Mouse (Mus musculus) hindbrain, embryonic 15.5 days (tissue): ENCODE data around the gene Slc39a13. TPM values are rescaled to one million over a fixed set of nuclear protein-coding genes. Genes with fewer than 3 reads are reported as not detected.
A peak's percentile ranks its signal among the peaks of the same experiment; 100 is the strongest.
"Not testable (repeated sequence)": the region's sequence is repeated elsewhere in the genome, so short reads cannot be mapped to it uniquely, and the experiment has no call there.

ENCODE experiments used
- ATAC-seq: fragments of 200-750 bp; cut with Nextera tagmentation; 2 replicates; pipeline ENCODE4 v1.8.0; 2017; ENCODE audit warnings: low read depth, moderate number of reproducible peaks, moderate TSS enrichment; ENCODE audit not compliant: low FRiP score
- H3K27ac ChIP-seq: fragments of 300-500 bp; sonication (generic); replicated peaks from 2 replicates; pipeline ENCODE4 v1.5.1; 2015; ENCODE audit warnings: mild to moderate bottlenecking, inconsistent platforms
- H3K27me3 ChIP-seq: fragments of 300-500 bp; sonication (generic); 2 replicates; pipeline ENCODE4 v1.6.1; 2015; ENCODE audit warnings: control low read depth, inconsistent platforms
- H3K36me3 ChIP-seq: fragments of 300-500 bp; sonication (generic); 2 replicates; pipeline ENCODE4 v1.6.1; 2015; ENCODE audit warnings: control low read depth, inconsistent platforms
- H3K4me1 ChIP-seq: fragments of 300-500 bp; sonication (generic); replicated peaks from 2 replicates; pipeline ENCODE4 v1.6.1; 2015; ENCODE audit warnings: control low read depth, inconsistent platforms
- H3K4me2 ChIP-seq: fragments of 300-500 bp; sonication (generic); 2 replicates; pipeline ENCODE4 v1.6.1; 2015; ENCODE audit warnings: moderate library complexity, mild to moderate bottlenecking, inconsistent platforms
- H3K4me3 ChIP-seq: fragments of 300-500 bp; sonication (generic); 2 replicates; pipeline ENCODE4 v1.5.1; 2015; ENCODE audit warnings: mild to moderate bottlenecking, inconsistent platforms
- H3K9ac ChIP-seq: fragments of 300-500 bp; sonication (generic); 2 replicates; pipeline ENCODE4 v1.6.1; 2015; ENCODE audit warnings: inconsistent platforms
- H3K9me3 ChIP-seq: fragments of 300-500 bp; sonication (generic); 2 replicates; pipeline ENCODE4 v1.6.1; 2016; ENCODE audit warnings: control low read depth, inconsistent platforms
- WGBS: fragments of 180-500 bp; shearing (Covaris S2); methylation state at CpG from one replicate; pipeline ENCODE4 v1.1.7; 2015; 5-methylcytosine and 5-hydroxymethylcytosine counted together
- polyA plus RNA-seq: library from polyadenylated mRNA; unstranded; fragments of >200 nt; fragmentation: Nextera tagmentation; extraction: Ambion mirVana; gene quantifications from 2 replicates; pipeline ENCODE4 v1.2.1, GENCODE M21; 2015

Slc39a13 gene
- polyA plus RNA-seq, 1 experiment from 2014 or later, result 34.5 TPM

- WGBS, result 98% methylated on average over 2 of the region's 2 CpGs
- no peaks in the 10 kb centered on the region for H3K27me3 ChIP-seq
- H3K4me1 ChIP-seq, result peaks cover 12% of the 10 kb centered on the region
- no peak for ATAC-seq
- H3K36me3 ChIP-seq, result peaks cover 75% of the 10 kb centered on the region
- no peak overlapping the region for H3K9ac ChIP-seq
- H3K4me3 ChIP-seq, result no peak overlapping the region
- H3K27ac ChIP-seq, result no peak overlapping the region
- H3K9me3 ChIP-seq, result no peaks in the 10 kb centered on the region
- H3K4me2 ChIP-seq, result no peak overlapping the region
These were observed 10.8 kb downstream of the Slc39a13 start for GRCm38 (mm10) chr2:91059376-91059775.

GRCm38 (mm10) chr2:91058435-91058834, 11.8 kb downstream of the Slc39a13 start:
- H3K9me3 ChIP-seq, result no peaks in the 10 kb centered on the region
- no peak for ATAC-seq
- 96% methylated on average over 5 of the region's 5 CpGs for WGBS
- peaks cover 67% of the 10 kb centered on the region for H3K36me3 ChIP-seq
- H3K27ac ChIP-seq, result no peak overlapping the region
- no peak overlapping the region for H3K9ac ChIP-seq
- H3K4me1 ChIP-seq, result peaks cover 12% of the 10 kb centered on the region
- no peak overlapping the region for H3K4me2 ChIP-seq
- H3K27me3 ChIP-seq, result no peaks in the 10 kb centered on the region
- no peak overlapping the region for H3K4me3 ChIP-seq

GRCm38 (mm10) chr2:91053934-91054382, 16.3 kb downstream of the Slc39a13 start, which contains the start of gene Psmc3:
Gene Psmc3, plus strand, starts transcription at chr2:91054009.
- peak within 1 kb of the TSS; percentile 94 for H3K4me2 ChIP-seq
- H3K36me3 ChIP-seq, result peaks cover 36% of the 10 kb centered on the region
- H3K27me3 ChIP-seq, result no peaks in the 10 kb centered on the region
- H3K27ac ChIP-seq, result peak within 1 kb of the TSS; percentile 95
- peak within 1 kb of the TSS; percentile 77 for H3K9ac ChIP-seq
- H3K4me1 ChIP-seq, result peaks cover 15% of the 10 kb centered on the region
- peak; percentile 99 for ATAC-seq
- under 1% methylated on average over 40 of the region's 40 CpGs for WGBS
- H3K4me3 ChIP-seq, result peak within 1 kb of the TSS; percentile 87
- H3K9me3 ChIP-seq, result no peaks in the 10 kb centered on the region

GRCm38 (mm10) chr2:91053181-91053933, 16.9 kb downstream of the Slc39a13 start:
- H3K36me3 ChIP-seq, result peaks cover 30% of the 10 kb centered on the region
- peak overlapping the region; percentile 46; the same call in 1 of the 2 replicates for H3K9ac ChIP-seq
- no peaks in the 10 kb centered on the region for H3K9me3 ChIP-seq
- peak; percentile 80 for ATAC-seq
- WGBS, result 0% methylated on average over 6 of the region's 6 CpGs
- H3K4me2 ChIP-seq, result peak overlapping the region; percentile 94
- H3K27me3 ChIP-seq, result no peaks in the 10 kb centered on the region
- peak overlapping the region; percentile 87 for H3K4me3 ChIP-seq
- peak overlapping the region; percentile 95 for H3K27ac ChIP-seq
- peaks cover 15% of the 10 kb centered on the region for H3K4me1 ChIP-seq

GRCm38 (mm10) chr2:91052752-91053151, 17.5 kb downstream of the Slc39a13 start:
- ATAC-seq, result no peak
- no peaks in the 10 kb centered on the region for H3K27me3 ChIP-seq
- H3K4me3 ChIP-seq, result peak overlapping the region; percentile 6; the same call in 1 of the 2 replicates
- no peaks in the 10 kb centered on the region for H3K9me3 ChIP-seq
- peaks cover 27% of the 10 kb centered on the region for H3K36me3 ChIP-seq
- peaks cover 15% of the 10 kb centered on the region for H3K4me1 ChIP-seq
- no peak overlapping the region for H3K27ac ChIP-seq
- no peak overlapping the region for H3K9ac ChIP-seq
- 53% methylated on average over 2 of the region's 2 CpGs for WGBS
- H3K4me2 ChIP-seq, result peak overlapping the region; percentile 94

- no peak for ATAC-seq
- H3K36me3 ChIP-seq, result peaks cover 19% of the 10 kb centered on the region
- no peak overlapping the region for H3K9ac ChIP-seq
- H3K27ac ChIP-seq, result no peak overlapping the region
- H3K4me2 ChIP-seq, result no peak overlapping the region
- no peaks in the 10 kb centered on the region for H3K27me3 ChIP-seq
- H3K9me3 ChIP-seq, result no peaks in the 10 kb centered on the region
- 86% methylated on average over 3 of the region's 3 CpGs for WGBS
- peaks cover 15% of the 10 kb centered on the region for H3K4me1 ChIP-seq
- no peak overlapping the region for H3K4me3 ChIP-seq
These were observed 18.3 kb downstream of the Slc39a13 start for GRCm38 (mm10) chr2:91051917-91052316.

GRCm38 (mm10) chr2:91047359-91047758, 22.9 kb downstream of the Slc39a13 start:
- Histone ChIP-seq H3K4me3 (no peak overlapping the region), H3K27me3 (no peaks in the 10 kb centered on the region), H3K36me3 (no peaks in the 10 kb centered on the region), H3K9me3 (no peaks in the 10 kb centered on the region), H3K9ac (no peak overlapping the region), H3K27ac (no peak overlapping the region), H3K4me2 (no peak overlapping the region), H3K4me1 (no peaks in the 10 kb centered on the region; the same call in 1 of the 2 replicates)
- WGBS, result 75% methylated on average over 9 of the region's 9 CpGs
- no peak for ATAC-seq

- ATAC-seq, H3K4me1 ChIP-seq, H3K9ac ChIP-seq, H3K27me3 ChIP-seq, H3K36me3 ChIP-seq, H3K4me2 ChIP-seq, H3K27ac ChIP-seq, H3K9me3 ChIP-seq, H3K4me3 ChIP-seq: not testable (repeated sequence)
- 72% methylated on average over 1 of the region's 1 CpGs for WGBS
These were observed 24.4 kb downstream of the Slc39a13 start for GRCm38 (mm10) chr2:91045805-91046204.

GRCm38 (mm10) chr2:91044727-91045126, 25.5 kb downstream of the Slc39a13 start:
- H3K27me3 ChIP-seq, result no peaks in the 10 kb centered on the region
- no peak overlapping the region for H3K4me2 ChIP-seq

GRCm38 (mm10) chr2:91042651-91043398, 27.4 kb downstream of the Slc39a13 start:
- WGBS, result 72% methylated on average over 21 of the region's 21 CpGs
- H3K4me2 ChIP-seq, result no peak overlapping the region
- H3K9me3 ChIP-seq, result no peaks in the 10 kb centered on the region
- no peaks in the 10 kb centered on the region; the same call in 1 of the 2 replicates for H3K4me1 ChIP-seq
- no peaks in the 10 kb centered on the region for H3K27me3 ChIP-seq
- ATAC-seq, result no peak
- no peak overlapping the region for H3K27ac ChIP-seq
- H3K9ac ChIP-seq, result no peak overlapping the region
- H3K4me3 ChIP-seq, result no peak overlapping the region
- H3K36me3 ChIP-seq, result no peaks in the 10 kb centered on the region

More at GRCm38 (mm10) chr2:91044727-91045126, 25.5 kb downstream of the Slc39a13 start:
- WGBS, result 83% methylated on average over 13 of the region's 13 CpGs
- no peaks in the 10 kb centered on the region for H3K9me3 ChIP-seq
- H3K4me3 ChIP-seq, result no peak overlapping the region
- H3K27ac ChIP-seq, result no peak overlapping the region
- H3K4me1 ChIP-seq, result no peaks in the 10 kb centered on the region; the same call in 1 of the 2 replicates
- no peak overlapping the region for H3K9ac ChIP-seq
- no peak for ATAC-seq
- no peaks in the 10 kb centered on the region for H3K36me3 ChIP-seq

GRCm38 (mm10) chr2:91041786-91042185, 28.4 kb downstream of the Slc39a13 start:
- H3K4me3 ChIP-seq, result no peak overlapping the region
- no peak overlapping the region for H3K27ac ChIP-seq
- no peak overlapping the region for H3K4me2 ChIP-seq
- no peaks in the 10 kb centered on the region; the same call in 1 of the 2 replicates for H3K4me1 ChIP-seq
- H3K9ac ChIP-seq, result no peak overlapping the region
- H3K27me3 ChIP-seq, result no peaks in the 10 kb centered on the region
- 65% methylated on average over 8 of the region's 8 CpGs for WGBS
- no peaks in the 10 kb centered on the region for H3K36me3 ChIP-seq
- ATAC-seq, result no peak
- no peaks in the 10 kb centered on the region for H3K9me3 ChIP-seq

- Histone ChIP-seq H3K36me3 (no peaks in the 10 kb centered on the region), H3K4me3 (no peak within 1 kb of the TSS), H3K4me1 (no peaks in the 10 kb centered on the region), H3K9me3 (no peaks in the 10 kb centered on the region), H3K4me2 (no peak within 1 kb of the TSS), H3K27ac (no peak within 1 kb of the TSS), H3K27me3 (no peaks in the 10 kb centered on the region), H3K9ac (no peak within 1 kb of the TSS)
- ATAC-seq, result no peak
- WGBS, result 76% methylated on average over 9 of the region's 9 CpGs
These were observed 34.8 kb downstream of the Slc39a13 start, which contains the start of gene Rapsn for GRCm38 (mm10) chr2:91035385-91035784. Gene Rapsn, plus strand, starts transcription at chr2:91035620.
